Mouse (Mus musculus) 3T3-L1 (cell line): ENCODE measurements at regions not wholly inside any gene's neighbourhood (a gene's known extent, or its start where the extent isn't known, plus 50 kb on each side); places are given as distances from the start of the nearest gene placed in this dataset.

Experiments used
- DNase-seq: peaks from one replicate; pipeline ENCODE4 v3.0.0-alpha.2; 2015; ENCODE audit warnings: low read depth, low spot score

- no peak for DNase-seq
These were observed 164.2 kb upstream of the Gjb5 start for GRCm38 (mm10) chr4:127522151-127522550.

- peak; percentile 19 for DNase-seq
These were observed 160.0 kb upstream of the Gjb5 start for GRCm38 (mm10) chr4:127517978-127518377.

- DNase-seq = no peak
These were observed 159.6 kb upstream of the Gjb5 start for GRCm38 (mm10) chr4:127517539-127517938.

GRCm38 (mm10) chr4:127509936-127510335 is 152.0 kb upstream of the Gjb5 start:
- no peak for DNase-seq

- no peak for DNase-seq
These were observed 144.6 kb upstream of the Gjb5 start for GRCm38 (mm10) chr4:127502621-127503020.

- DNase-seq = no peak
These were observed 143.9 kb upstream of the Gjb5 start for GRCm38 (mm10) chr4:127501881-127502280.

GRCm38 (mm10) chr4:127487016-127487780 is 129.2 kb upstream of the Gjb5 start:
- DNase-seq = no peak

GRCm38 (mm10) chr4:127485238-127485637 is 127.3 kb upstream of the Gjb5 start:
- DNase-seq = no peak

GRCm38 (mm10) chr4:127482461-127482860 is 124.5 kb upstream of the Gjb5 start:
- no peak for DNase-seq

GRCm38 (mm10) chr4:127480339-127480738 is 122.4 kb upstream of the Gjb5 start:
- DNase-seq = no peak

- DNase-seq = no peak
These were observed 111.9 kb upstream of the Gjb5 start for GRCm38 (mm10) chr4:127469877-127470276.

GRCm38 (mm10) chr4:127454511-127455119 is 96.6 kb upstream of the Gjb5 start:
- DNase-seq = no peak

- DNase-seq = no peak
These were observed 94.1 kb upstream of the Gjb5 start for GRCm38 (mm10) chr4:127452081-127452480.

- DNase-seq = no peak
These were observed 87.3 kb upstream of the Gjb5 start for GRCm38 (mm10) chr4:127445300-127445699.

GRCm38 (mm10) chr4:127444056-127444455 is 86.1 kb upstream of the Gjb5 start:
- no peak for DNase-seq

- no peak for DNase-seq
These were observed 84.0 kb upstream of the Gjb5 start for GRCm38 (mm10) chr4:127442001-127442400.

- DNase-seq = no peak
These were observed 82.6 kb upstream of the Gjb5 start for GRCm38 (mm10) chr4:127440602-127441001.

GRCm38 (mm10) chr4:127435076-127435475 is 77.1 kb upstream of the Gjb5 start:
- DNase-seq = peak; percentile 43

GRCm38 (mm10) chr4:127430237-127430636 is 72.3 kb upstream of the Gjb5 start:
- no peak for DNase-seq

- no peak for DNase-seq
These were observed 71.8 kb upstream of the Gjb5 start for GRCm38 (mm10) chr4:127429748-127430147.

GRCm38 (mm10) chr4:127423855-127424254 is 65.9 kb upstream of the Gjb5 start:
- DNase-seq = no peak

GRCm38 (mm10) chr4:127421927-127422450 is 64.0 kb upstream of the Gjb5 start:
- no peak for DNase-seq

GRCm38 (mm10) chr4:127421129-127421528 is 63.1 kb upstream of the Gjb5 start:
- DNase-seq = no peak
